Mouse (Mus musculus) limb, embryonic 11.5 days (tissue): ENCODE data around the gene Clca4a. TPM values are rescaled to one million over a fixed set of nuclear protein-coding genes. Genes with fewer than 3 reads are reported as not detected.

Experiments
- ATAC-seq: fragments of 200-750 bp; cut with Nextera tagmentation; 2 replicates; pipeline ENCODE4 v1.8.0; 2017; ENCODE audit warnings: low read depth; ENCODE audit not compliant: insufficient number of reproducible peaks, low FRiP score, low TSS enrichment
- DNase-seq: peaks from one replicate; pipeline ENCODE4 v3.0.0-alpha.2; 2015; ENCODE audit warnings: low spot score
- H3K27ac ChIP-seq: fragments of 300-500 bp; sonication (generic); replicated peaks from 2 replicates; pipeline ENCODE4 v1.5.1; 2014; ENCODE audit warnings: low read depth, mild to moderate bottlenecking, low read length
- H3K27me3 ChIP-seq: fragments of 300-500 bp; sonication (generic); 2 replicates; pipeline ENCODE4 v1.6.1; 2014; ENCODE audit warnings: mild to moderate bottlenecking, low read length, mixed read lengths; ENCODE audit not compliant: control insufficient read depth, insufficient read depth
- H3K36me3 ChIP-seq: fragments of 300-500 bp; sonication (generic); 2 replicates; pipeline ENCODE4 v1.6.1; 2014; ENCODE audit warnings: mild to moderate bottlenecking, low read length, moderate library complexity, mixed read lengths; ENCODE audit not compliant: control insufficient read depth, insufficient read depth
- H3K4me1 ChIP-seq: fragments of 300-500 bp; sonication (generic); 2 replicates; pipeline ENCODE4 v1.6.1; 2014; ENCODE audit warnings: low read length, mixed read lengths; ENCODE audit not compliant: control insufficient read depth, insufficient read depth
- H3K4me2 ChIP-seq: fragments of 300-500 bp; sonication (generic); 2 replicates; pipeline ENCODE4 v1.6.1; 2014; ENCODE audit warnings: low read depth, mild to moderate bottlenecking, moderate library complexity; ENCODE audit not compliant: severe bottlenecking
- H3K4me3 ChIP-seq: fragments of 300-500 bp; sonication (generic); 2 replicates; pipeline ENCODE4 v1.5.1; 2014; ENCODE audit warnings: low read depth, low read length
- H3K9ac ChIP-seq: fragments of 300-500 bp; sonication (generic); 2 replicates; pipeline ENCODE4 v1.6.1; 2014; ENCODE audit warnings: mild to moderate bottlenecking, low read length
- H3K9me3 ChIP-seq: fragments of 300-500 bp; sonication (generic); 2 replicates; pipeline ENCODE4 v1.6.1; 2016; ENCODE audit warnings: low read length; ENCODE audit not compliant: control insufficient read depth
- WGBS: fragments of 180-500 bp; shearing (Covaris S2); extraction: QIAGEN DNeasy Blood & Tissue Kit; methylation state at CpG from one replicate; pipeline ENCODE4 v1.1.7; 2014; 5-methylcytosine and 5-hydroxymethylcytosine counted together
- polyA plus RNA-seq: library from polyadenylated mRNA; unstranded; fragments of >200 nt; fragmentation: Nextera tagmentation; extraction: Ambion mirVana; gene quantifications from 2 replicates; pipeline ENCODE4 v1.2.1, GENCODE M21; 2014

Clca4a gene
- polyA plus RNA-seq, 1 experiment from 2014 or later = not detected

GRCm38 (mm10) chr3:144914014-144914413 lies 60.8 kb downstream of the Clca4a start:
- WGBS = 95% methylated on average over 2 of the region's 2 CpGs

More at GRCm38 (mm10) chr3:144914014-144914413, 60.8 kb downstream of the Clca4a start:
- no peaks in the 10 kb centered on the region for H3K4me1 ChIP-seq
- no peaks in the 10 kb centered on the region for H3K9me3 ChIP-seq
- no peak overlapping the region for H3K9ac ChIP-seq
- H3K27ac ChIP-seq = no peak overlapping the region
- no peaks in the 10 kb centered on the region for H3K27me3 ChIP-seq
- H3K4me2 ChIP-seq = no peak overlapping the region
- no peaks in the 10 kb centered on the region for H3K36me3 ChIP-seq
- ATAC-seq (no peak), DNase-seq (no peak)
- no peak overlapping the region for H3K4me3 ChIP-seq

Other genes with a start within 250 kb of the Clca4a start
- 0.11 TPM in 1 of 2 replicates, not detected in the other for gene Clca3a1, start 214.1 kb downstream of the Clca4a start, polyA plus RNA-seq
- gene Clca3a2, start 155.6 kb downstream of the Clca4a start, polyA plus RNA-seq = not detected in 2 replicates
- 0.07 TPM in 1 of 2 replicates, not detected in the other for gene Clca3b, start 125.7 kb downstream of the Clca4a start, polyA plus RNA-seq
- not detected in 2 replicates for gene Clca4b, start 42.5 kb downstream of the Clca4a start, polyA plus RNA-seq
- 0.12 and 1.5 TPM in 2 replicates for gene Clca1, start 57.7 kb upstream of the Clca4a start, polyA plus RNA-seq
- gene Clca2, start 124.4 kb upstream of the Clca4a start, polyA plus RNA-seq = 0.04 and 0.13 TPM in 2 replicates
- 20.7 and 20.9 TPM in 2 replicates for gene Odf2l, start 143.5 kb upstream of the Clca4a start, polyA plus RNA-seq